Mouse (Mus musculus): ENCODE data around the gene Krtap4-6. TPM values are rescaled to one million over a fixed set of nuclear protein-coding genes. Genes with fewer than 3 reads are reported as not detected.

The Krtap4-6 gene
- total and polyA plus RNA-seq, 3 experiments, result not detected

DNA sequence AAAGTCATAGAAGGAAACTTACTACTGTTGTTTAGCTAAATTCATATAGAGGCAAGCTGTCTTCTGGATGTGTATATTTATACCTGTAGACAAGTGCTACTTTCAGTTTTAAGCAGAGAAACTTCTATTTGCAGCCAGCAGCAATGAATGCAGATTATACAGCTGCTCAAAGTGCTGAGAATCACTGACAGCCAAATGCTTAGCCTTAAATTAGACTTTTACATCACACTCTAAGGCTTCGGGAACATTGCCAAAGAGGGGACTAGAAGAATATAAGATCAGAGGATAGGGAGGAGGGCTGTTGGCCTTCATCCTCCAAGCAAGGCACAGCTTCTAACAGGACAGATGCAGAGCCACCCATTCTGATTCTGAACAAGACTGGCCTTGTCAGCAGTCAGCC is 28.7 kb downstream of the Krtap4-6 start:
- no peak for ATAC-seq (ENCODE audit: extremely low read depth, insufficient number of reproducible peaks, low FRiP score, poor library complexity, severe bottlenecking)
- H3K4me3 ChIP-seq (ENCODE audit: low read depth, low read length), result no peak overlapping the region
- no peaks in the 10 kb centered on the region for H3K27me3 ChIP-seq (ENCODE audit: insufficient read depth, low read length)
- TF ChIP-seq TAL1 (conservative IDR thresholded peaks at IDR 0.05; ENCODE audit: low read depth, low read length), result no peak
- TF ChIP-seq GATA1 (IDR thresholded peaks at IDR 0.05; ENCODE audit: borderline replicate concordance, low read length), result no peak
- no peak for TF ChIP-seq CTCF (IDR thresholded peaks at IDR 0.05; ENCODE audit: low read depth, low read length)
- DNase-seq (ENCODE audit: low spot score), result no peak
- no peaks in the 10 kb centered on the region for H3K4me1 ChIP-seq (ENCODE audit: insufficient read depth, low read depth, low read length)
- peaks cover 17% of the 10 kb centered on the region for H3K9me3 ChIP-seq (replicated peaks)
- no peaks in the 10 kb centered on the region for H3K36me3 ChIP-seq (replicated peaks)

DNA sequence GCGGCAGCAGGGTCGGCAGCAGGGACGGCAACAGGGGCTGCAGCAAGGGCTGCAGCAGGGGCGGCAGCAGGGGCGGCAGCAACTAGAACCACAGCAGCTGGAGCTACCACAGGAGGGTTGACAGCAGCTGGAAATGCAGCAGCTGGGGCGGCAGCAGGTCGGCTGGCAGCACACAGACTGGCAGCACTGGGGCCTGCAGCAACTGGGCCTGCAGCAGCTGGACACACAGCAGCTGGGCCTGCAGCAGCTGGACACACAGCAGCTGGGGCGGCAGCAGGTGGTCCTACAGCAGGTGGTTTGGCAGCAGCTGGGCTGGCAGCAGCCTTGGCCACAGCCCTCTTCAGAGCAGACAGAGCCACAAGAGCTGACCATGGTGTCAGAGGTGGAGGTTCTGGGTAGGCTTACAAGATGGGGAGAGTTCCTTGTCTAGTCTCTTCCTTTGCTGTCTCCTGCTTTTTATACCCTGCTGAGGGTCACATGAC is 31.1 kb downstream of the Krtap4-6 start, which contains the start of gene Krtap4-2:
Gene Krtap4-2, minus strand, starts transcription at position 432 of the 482 bp plus-strand sequence.
- DNase-seq (ENCODE audit: low spot score), result no peak

DNA sequence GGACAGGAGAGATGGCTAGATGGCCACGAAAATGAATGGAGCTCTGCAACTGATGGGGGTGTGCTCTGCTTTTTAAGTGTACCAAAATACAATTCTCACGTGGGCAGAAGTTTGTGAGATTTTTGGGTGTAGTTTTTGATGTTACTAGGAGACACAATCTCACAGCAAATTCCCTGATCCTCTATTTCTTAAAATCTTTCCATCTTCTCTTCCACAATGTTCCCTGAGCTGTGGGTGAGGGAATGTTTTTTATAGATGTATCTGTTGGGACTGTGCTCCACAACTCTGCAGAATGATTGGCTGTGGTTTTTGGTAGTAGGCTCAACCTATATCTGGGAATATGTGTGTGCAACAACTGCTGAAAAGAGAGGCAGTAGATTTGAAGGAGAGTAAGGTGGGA is 32.5 kb downstream of the Krtap4-6 start:
- Histone ChIP-seq H3K9me3 (replicated peaks) (peaks cover 8% of the 10 kb centered on the region), H3K4me1 (ENCODE audit: insufficient read depth, low read depth, low read length) (no peaks in the 10 kb centered on the region), H3K4me3 (ENCODE audit: low read depth, low read length) (no peak overlapping the region), H3K27me3 (ENCODE audit: insufficient read depth, low read length) (no peaks in the 10 kb centered on the region), H3K36me3 (replicated peaks) (no peaks in the 10 kb centered on the region)
- no peak for ATAC-seq (ENCODE audit: extremely low read depth, insufficient number of reproducible peaks, low FRiP score, poor library complexity, severe bottlenecking)
- DNase-seq (ENCODE audit: low spot score), result no peak
- TF ChIP-seq CTCF (IDR thresholded peaks at IDR 0.05; ENCODE audit: low read depth, low read length) (no peak), TAL1 (conservative IDR thresholded peaks at IDR 0.05; ENCODE audit: low read depth, low read length) (no peak)

More for the DNA sequence above, 31.1 kb downstream of the Krtap4-6 start, which contains the start of gene Krtap4-2:
- Histone ChIP-seq H3K4me1 (ENCODE audit: insufficient read depth, low read depth, low read length) (no peaks in the 10 kb centered on the region), H3K9me3 (replicated peaks) (peaks cover 17% of the 10 kb centered on the region), H3K36me3 (replicated peaks) (no peaks in the 10 kb centered on the region), H3K27me3 (ENCODE audit: insufficient read depth, low read length) (no peaks in the 10 kb centered on the region), H3K4me3 (ENCODE audit: low read depth, low read length) (no peak within 1 kb of the TSS)
- no peak for ATAC-seq (ENCODE audit: extremely low read depth, insufficient number of reproducible peaks, low FRiP score, poor library complexity, severe bottlenecking)
- TF ChIP-seq GATA1 (IDR thresholded peaks at IDR 0.05; ENCODE audit: borderline replicate concordance, low read length) (no peak), CTCF (IDR thresholded peaks at IDR 0.05; ENCODE audit: low read depth, low read length) (no peak), TAL1 (conservative IDR thresholded peaks at IDR 0.05; ENCODE audit: low read depth, low read length) (no peak), GATA2 (IDR thresholded peaks at IDR 0.05; ENCODE audit: borderline replicate concordance, low read depth, low read length) (no peak)

GRCm38 (mm10) chr11:99630890-99631289 is 34.9 kb downstream of the Krtap4-6 start:
- Histone ChIP-seq H3K4me3 (ENCODE audit: low read depth, low read length) (no peak overlapping the region), H3K9me3 (replicated peaks) (peaks cover 12% of the 10 kb centered on the region), H3K4me1 (ENCODE audit: insufficient read depth, low read depth, low read length) (no peaks in the 10 kb centered on the region), H3K27me3 (ENCODE audit: insufficient read depth, low read length) (no peaks in the 10 kb centered on the region), H3K36me3 (replicated peaks) (no peaks in the 10 kb centered on the region)
- no peak for DNase-seq (ENCODE audit: low spot score)
- TF ChIP-seq POLR2AphosphoS5 (IDR thresholded peaks at IDR 0.05; ENCODE audit: insufficient replicate concordance, low read depth, low read length), result no peak
- TF ChIP-seq TAL1 (conservative IDR thresholded peaks at IDR 0.05; ENCODE audit: low read depth, low read length), result no peak
- TF ChIP-seq GATA2 (IDR thresholded peaks at IDR 0.05; ENCODE audit: borderline replicate concordance, low read depth, low read length), result no peak
- TF ChIP-seq CTCF (IDR thresholded peaks at IDR 0.05; ENCODE audit: low read depth, low read length), result no peak
- no peak for TF ChIP-seq GATA1 (IDR thresholded peaks at IDR 0.05; ENCODE audit: borderline replicate concordance, low read length)
- no peak for ATAC-seq (ENCODE audit: extremely low read depth, insufficient number of reproducible peaks, low FRiP score, poor library complexity, severe bottlenecking)

DNA sequence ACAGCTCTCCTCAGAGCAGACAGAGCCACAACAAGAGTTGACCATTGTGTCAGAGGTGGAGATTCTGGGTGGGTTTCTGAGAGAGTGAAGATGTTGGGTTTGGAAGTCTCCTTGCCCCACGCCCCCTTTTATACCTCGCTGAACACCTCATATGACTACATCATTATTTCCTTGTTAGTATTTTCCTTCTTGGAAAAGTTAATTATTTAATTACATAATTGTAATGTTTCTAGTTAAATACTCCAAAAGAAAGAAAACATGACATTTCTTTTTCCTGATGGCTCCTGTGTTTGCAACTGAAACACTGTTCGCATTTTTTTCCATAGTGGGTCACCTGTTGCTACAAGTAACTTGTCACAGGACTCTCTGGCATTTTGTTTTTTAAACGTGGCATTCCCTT is 37.6 kb downstream of the Krtap4-6 start, which contains the start of gene Krtap4-1:
Gene Krtap4-1, minus strand, starts transcription at position 101 of the 400 bp plus-strand sequence.
- Histone ChIP-seq H3K27me3 (ENCODE audit: insufficient read depth, low read length) (no peaks in the 10 kb centered on the region), H3K4me3 (ENCODE audit: low read depth, low read length) (no peak within 1 kb of the TSS), H3K9me3 (replicated peaks) (peaks cover 11% of the 10 kb centered on the region), H3K36me3 (replicated peaks) (no peaks in the 10 kb centered on the region), H3K4me1 (ENCODE audit: insufficient read depth, low read depth, low read length) (no peaks in the 10 kb centered on the region)
- TF ChIP-seq TAL1 (conservative IDR thresholded peaks at IDR 0.05; ENCODE audit: low read depth, low read length) (no peak), CTCF (IDR thresholded peaks at IDR 0.05; ENCODE audit: low read depth, low read length) (no peak), POLR2AphosphoS5 (IDR thresholded peaks at IDR 0.05; ENCODE audit: insufficient replicate concordance, low read depth, low read length) (no peak), GATA1 (IDR thresholded peaks at IDR 0.05; ENCODE audit: borderline replicate concordance, low read length) (no peak), GATA2 (IDR thresholded peaks at IDR 0.05; ENCODE audit: borderline replicate concordance, low read depth, low read length) (no peak)
- ATAC-seq (ENCODE audit: extremely low read depth, insufficient number of reproducible peaks, low FRiP score, poor library complexity, severe bottlenecking) (no peak), DNase-seq (ENCODE audit: low spot score) (no peak)

DNA sequence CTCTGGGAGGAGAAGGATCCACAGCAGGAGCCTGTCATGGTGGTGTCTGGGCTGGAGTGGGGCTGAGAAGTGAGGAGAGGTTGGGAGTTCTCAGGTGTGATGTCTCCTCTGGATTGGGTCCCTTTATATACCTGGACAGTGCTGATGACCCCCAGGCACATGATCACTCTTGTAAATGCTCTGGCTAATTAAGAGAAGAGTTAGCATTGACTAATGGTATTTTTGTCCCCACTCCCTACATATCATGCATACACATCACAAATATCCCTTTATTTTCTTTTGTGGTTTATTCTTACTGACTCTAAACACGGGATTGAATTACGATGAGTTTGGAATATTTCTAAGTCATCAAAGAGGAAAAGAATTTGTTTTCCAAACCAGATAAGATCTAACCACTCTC is 45.4 kb downstream of the Krtap4-6 start, which contains the start of gene Gm11562:
Gene Gm11562, minus strand, starts transcription at position 101 of the 400 bp plus-strand sequence.
- TF ChIP-seq CTCF (IDR thresholded peaks at IDR 0.05; ENCODE audit: low read depth, low read length) (no peak), GATA1 (IDR thresholded peaks at IDR 0.05; ENCODE audit: borderline replicate concordance, low read length) (no peak), POLR2AphosphoS5 (IDR thresholded peaks at IDR 0.05; ENCODE audit: insufficient replicate concordance, low read depth, low read length) (no peak), TAL1 (conservative IDR thresholded peaks at IDR 0.05; ENCODE audit: low read depth, low read length) (no peak), GATA2 (IDR thresholded peaks at IDR 0.05; ENCODE audit: borderline replicate concordance, low read depth, low read length) (no peak)
- ATAC-seq (ENCODE audit: extremely low read depth, insufficient number of reproducible peaks, low FRiP score, poor library complexity, severe bottlenecking), result no peak
- Histone ChIP-seq H3K27me3 (ENCODE audit: insufficient read depth, low read length) (no peaks in the 10 kb centered on the region), H3K9me3 (replicated peaks) (peaks cover 6% of the 10 kb centered on the region), H3K36me3 (replicated peaks) (no peaks in the 10 kb centered on the region), H3K4me1 (ENCODE audit: insufficient read depth, low read depth, low read length) (no peaks in the 10 kb centered on the region), H3K4me3 (ENCODE audit: low read depth, low read length) (no peak within 1 kb of the TSS)
- no peak for DNase-seq (ENCODE audit: low spot score)

Other genes with a start within 250 kb of the Krtap4-6 start
Only the 20 nearest of the 40 such genes appear.
- gene Krtap3-2, start 109.1 kb downstream of the Krtap4-6 start, total RNA-seq (2014; fragmentation: Nextera tagmentation), result not detected in 2 replicates
- 0.16 and 0.23 TPM in 2 replicates for gene Krtap3-2, start 109.1 kb downstream of the Krtap4-6 start, total RNA-seq (2017)
- not detected in 2 replicates for gene Krtap3-2, start 109.1 kb downstream of the Krtap4-6 start, polyA plus RNA-seq (2012)
- gene Gm11939, start 106.5 kb downstream of the Krtap4-6 start, total RNA-seq (2014; fragmentation: Nextera tagmentation), result not detected in 2 replicates
- gene Gm11939, start 106.5 kb downstream of the Krtap4-6 start, total RNA-seq (2017), result not detected in 2 replicates
- gene Gm11939, start 106.5 kb downstream of the Krtap4-6 start, polyA plus RNA-seq (2012), result not detected in 2 replicates
- gene Krtap3-1, start 99.3 kb downstream of the Krtap4-6 start, total RNA-seq (2014; fragmentation: Nextera tagmentation), result not detected in 2 replicates
- not detected in 2 replicates for gene Krtap3-1, start 99.3 kb downstream of the Krtap4-6 start, total RNA-seq (2017)
- not detected in 2 replicates for gene Krtap3-1, start 99.3 kb downstream of the Krtap4-6 start, polyA plus RNA-seq (2012)
- not detected in 2 replicates for gene Krtap1-5, start 84.9 kb downstream of the Krtap4-6 start, total RNA-seq (2014; fragmentation: Nextera tagmentation)
- 0.11 and 0.12 TPM in 2 replicates for gene Krtap1-5, start 84.9 kb downstream of the Krtap4-6 start, total RNA-seq (2017)
- not detected in 2 replicates for gene Krtap1-5, start 84.9 kb downstream of the Krtap4-6 start, polyA plus RNA-seq (2012)
- gene Krtap1-4, start 82.3 kb downstream of the Krtap4-6 start, total RNA-seq (2014; fragmentation: Nextera tagmentation), result not detected in 2 replicates
- gene Krtap1-4, start 82.3 kb downstream of the Krtap4-6 start, total RNA-seq (2017), result 0.41 TPM in 1 of 2 replicates, not detected in the other
- not detected in 2 replicates for gene Krtap1-4, start 82.3 kb downstream of the Krtap4-6 start, polyA plus RNA-seq (2012)
- gene Krtap1-3, start 74.6 kb downstream of the Krtap4-6 start, total RNA-seq (2014; fragmentation: Nextera tagmentation), result not detected in 2 replicates
- gene Krtap1-3, start 74.6 kb downstream of the Krtap4-6 start, total RNA-seq (2017), result not detected in 2 replicates
- gene Krtap1-3, start 74.6 kb downstream of the Krtap4-6 start, polyA plus RNA-seq (2012), result not detected in 2 replicates
- not detected in 2 replicates for gene Krtap9-3, start 67.9 kb downstream of the Krtap4-6 start, total RNA-seq (2014; fragmentation: Nextera tagmentation)
- gene Krtap9-3, start 67.9 kb downstream of the Krtap4-6 start, total RNA-seq (2017), result 0.49 TPM in 1 of 2 replicates, not detected in the other
- not detected in 2 replicates for gene Krtap9-3, start 67.9 kb downstream of the Krtap4-6 start, polyA plus RNA-seq (2012)
- not detected in 2 replicates for gene Gm11938, start 62.7 kb downstream of the Krtap4-6 start, total RNA-seq (2014; fragmentation: Nextera tagmentation)
- gene Gm11938, start 62.7 kb downstream of the Krtap4-6 start, total RNA-seq (2017), result not detected in 2 replicates
- gene Gm11938, start 62.7 kb downstream of the Krtap4-6 start, polyA plus RNA-seq (2012), result not detected in 2 replicates
- gene Gm11937, start 55.8 kb downstream of the Krtap4-6 start, total RNA-seq (2014; fragmentation: Nextera tagmentation), result not detected in 2 replicates
- not detected in 2 replicates for gene Gm11937, start 55.8 kb downstream of the Krtap4-6 start, total RNA-seq (2017)
- not detected in 2 replicates for gene Gm11937, start 55.8 kb downstream of the Krtap4-6 start, polyA plus RNA-seq (2012)
- gene Krtap2-4, start 51.1 kb downstream of the Krtap4-6 start, total RNA-seq (2014; fragmentation: Nextera tagmentation), result not detected in 2 replicates
- gene Krtap2-4, start 51.1 kb downstream of the Krtap4-6 start, total RNA-seq (2017), result not detected in 2 replicates
- gene Krtap2-4, start 51.1 kb downstream of the Krtap4-6 start, polyA plus RNA-seq (2012), result not detected in 2 replicates
- gene Gm11562, start 45.5 kb downstream of the Krtap4-6 start, total RNA-seq (2014; fragmentation: Nextera tagmentation), result not detected in 2 replicates
- gene Gm11562, start 45.5 kb downstream of the Krtap4-6 start, total RNA-seq (2017), result not detected in 2 replicates
- not detected in 2 replicates for gene Gm11562, start 45.5 kb downstream of the Krtap4-6 start, polyA plus RNA-seq (2012)
- gene Krtap4-1, start 37.7 kb downstream of the Krtap4-6 start, total RNA-seq (2014; fragmentation: Nextera tagmentation), result not detected in 2 replicates
- not detected in 2 replicates for gene Krtap4-1, start 37.7 kb downstream of the Krtap4-6 start, total RNA-seq (2017)
- not detected in 2 replicates for gene Krtap4-1, start 37.7 kb downstream of the Krtap4-6 start, polyA plus RNA-seq (2012)
- gene Krtap4-2, start 30.9 kb downstream of the Krtap4-6 start, total RNA-seq (2014; fragmentation: Nextera tagmentation), result not detected in 2 replicates
- gene Krtap4-2, start 30.9 kb downstream of the Krtap4-6 start, total RNA-seq (2017), result not detected in 2 replicates
- not detected in 2 replicates for gene Krtap4-2, start 30.9 kb downstream of the Krtap4-6 start, polyA plus RNA-seq (2012)
- not detected in 2 replicates for gene Krtap4-7, start 21.9 kb downstream of the Krtap4-6 start, total RNA-seq (2014; fragmentation: Nextera tagmentation)
- gene Krtap4-7, start 21.9 kb downstream of the Krtap4-6 start, total RNA-seq (2017), result 0.33 and 0.46 TPM in 2 replicates
- gene Krtap4-7, start 21.9 kb downstream of the Krtap4-6 start, polyA plus RNA-seq (2012), result not detected in 2 replicates
- not detected in 2 replicates for gene Gm11555, start 15.7 kb downstream of the Krtap4-6 start, total RNA-seq (2014; fragmentation: Nextera tagmentation)
- not detected in 2 replicates for gene Gm11555, start 15.7 kb downstream of the Krtap4-6 start, total RNA-seq (2017)
- not detected in 2 replicates for gene Gm11555, start 15.7 kb downstream of the Krtap4-6 start, polyA plus RNA-seq (2012)
- not detected in 2 replicates for gene Gm11563, start 7.0 kb downstream of the Krtap4-6 start, total RNA-seq (2014; fragmentation: Nextera tagmentation)
- not detected in 2 replicates for gene Gm11563, start 7.0 kb downstream of the Krtap4-6 start, total RNA-seq (2017)
- gene Gm11563, start 7.0 kb downstream of the Krtap4-6 start, polyA plus RNA-seq (2012), result not detected in 2 replicates
- not detected in 2 replicates for gene Gm14190, start 24.8 kb upstream of the Krtap4-6 start, total RNA-seq (2014; fragmentation: Nextera tagmentation)
- not detected in 2 replicates for gene Gm14190, start 24.8 kb upstream of the Krtap4-6 start, total RNA-seq (2017)
- gene Gm14190, start 24.8 kb upstream of the Krtap4-6 start, polyA plus RNA-seq (2012), result not detected in 2 replicates
- not detected in 2 replicates for gene Gm14180, start 68.3 kb upstream of the Krtap4-6 start, total RNA-seq (2014; fragmentation: Nextera tagmentation)
- not detected in 2 replicates for gene Gm14180, start 68.3 kb upstream of the Krtap4-6 start, total RNA-seq (2017)
- not detected in 2 replicates for gene Gm14180, start 68.3 kb upstream of the Krtap4-6 start, polyA plus RNA-seq (2012)
- gene Gm11595, start 107.0 kb upstream of the Krtap4-6 start, total RNA-seq (2014; fragmentation: Nextera tagmentation), result not detected in 2 replicates
- 0.12 TPM in 1 of 2 replicates, not detected in the other for gene Gm11595, start 107.0 kb upstream of the Krtap4-6 start, total RNA-seq (2017)
- gene Gm11595, start 107.0 kb upstream of the Krtap4-6 start, polyA plus RNA-seq (2012), result not detected in 2 replicates
- not detected in 2 replicates for gene Krtap4-8, start 114.7 kb upstream of the Krtap4-6 start, total RNA-seq (2014; fragmentation: Nextera tagmentation)
- 0.27 TPM in 1 of 2 replicates, not detected in the other for gene Krtap4-8, start 114.7 kb upstream of the Krtap4-6 start, total RNA-seq (2017)
- gene Krtap4-8, start 114.7 kb upstream of the Krtap4-6 start, polyA plus RNA-seq (2012), result not detected in 2 replicates

Data from G1E (cell line).